Mouse (Mus musculus) olfactory bulb, adult 2 months (tissue): ENCODE measurements around the gene Tspan5.

Experiments
- CTCF ChIP-seq: fragments of 200-500 bp; IDR thresholded peaks from 2 replicates; pipeline ENCODE4 v1.5.1; 2012; ENCODE audit warnings: low read depth, mild to moderate bottlenecking, low read length, moderate library complexity; ENCODE audit not compliant: insufficient read depth
- POLR2A ChIP-seq: fragments of 200-500 bp; IDR thresholded peaks from 2 replicates; pipeline ENCODE4 v1.6.1; 2012; ENCODE audit warnings: mild to moderate bottlenecking, low read depth, low read length, moderate library complexity; ENCODE audit not compliant: insufficient read depth

DNA sequence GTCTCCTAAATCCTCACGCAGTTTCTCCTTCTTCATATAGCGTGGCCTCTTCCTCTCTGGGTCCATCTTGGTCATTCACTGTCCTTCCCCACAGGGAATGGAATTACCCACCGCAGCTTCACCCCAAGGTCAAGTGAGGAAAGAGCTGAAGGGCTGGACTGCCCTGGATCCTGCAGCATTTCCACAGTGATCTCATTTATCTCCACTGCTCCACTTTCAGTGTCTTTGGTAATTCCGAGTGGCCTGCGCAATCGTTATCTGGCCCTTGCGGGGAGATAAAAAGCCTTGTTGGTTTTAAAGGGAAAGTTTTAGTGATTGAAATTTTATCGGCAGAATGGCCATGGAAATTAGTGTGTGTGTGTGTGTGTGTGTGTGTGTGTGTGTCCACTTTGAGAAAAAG lies 14.4 kb upstream of the Tspan5 start:
- TF ChIP-seq CTCF = no peak
- no peak for TF ChIP-seq POLR2A
